Mouse (Mus musculus): ENCODE data around the gene Gpr137b.
"Not testable (repeated sequence)": the region's sequence is repeated elsewhere in the genome, so short reads cannot be mapped to it uniquely, and the experiment has no call there.

DNA sequence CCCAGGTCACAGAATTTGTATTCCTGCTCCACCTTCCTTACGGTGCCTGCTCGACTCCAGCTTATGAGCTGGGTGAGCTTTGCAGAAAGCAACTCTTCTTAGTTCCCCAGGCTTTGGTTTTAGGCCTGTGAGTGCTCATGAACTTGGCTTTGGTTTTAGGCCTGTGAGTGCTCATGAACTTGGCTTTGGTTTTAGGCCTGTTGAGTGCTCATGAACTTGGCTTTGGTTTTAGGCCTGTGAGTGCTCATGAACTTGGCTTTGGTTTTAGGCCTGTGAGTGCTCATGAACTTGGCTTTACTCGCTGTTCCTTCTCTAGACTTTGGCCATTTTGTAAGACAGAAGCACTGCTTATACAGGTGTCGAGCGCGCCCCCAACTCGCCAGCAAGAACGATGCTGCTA is 56.5 kb downstream of the Gpr137b start:
- not testable (repeated sequence) for TF ChIP-seq GATA1 (IDR thresholded peaks at IDR 0.05; ENCODE audit: borderline replicate concordance, low read length); FLI1 (IDR thresholded peaks at IDR 0.05; ENCODE audit: low read length)

Measured in megakaryocyte, embryonic 14.5 days (primary cell).